Mouse (Mus musculus): ENCODE measurements around the gene Btg2. TPM values are rescaled to one million over a fixed set of nuclear protein-coding genes. Genes with fewer than 3 reads are reported as not detected.

The Btg2 gene
- polyA plus RNA-seq, 1 experiment from 2014 or later = 28.6 TPM

DNA sequence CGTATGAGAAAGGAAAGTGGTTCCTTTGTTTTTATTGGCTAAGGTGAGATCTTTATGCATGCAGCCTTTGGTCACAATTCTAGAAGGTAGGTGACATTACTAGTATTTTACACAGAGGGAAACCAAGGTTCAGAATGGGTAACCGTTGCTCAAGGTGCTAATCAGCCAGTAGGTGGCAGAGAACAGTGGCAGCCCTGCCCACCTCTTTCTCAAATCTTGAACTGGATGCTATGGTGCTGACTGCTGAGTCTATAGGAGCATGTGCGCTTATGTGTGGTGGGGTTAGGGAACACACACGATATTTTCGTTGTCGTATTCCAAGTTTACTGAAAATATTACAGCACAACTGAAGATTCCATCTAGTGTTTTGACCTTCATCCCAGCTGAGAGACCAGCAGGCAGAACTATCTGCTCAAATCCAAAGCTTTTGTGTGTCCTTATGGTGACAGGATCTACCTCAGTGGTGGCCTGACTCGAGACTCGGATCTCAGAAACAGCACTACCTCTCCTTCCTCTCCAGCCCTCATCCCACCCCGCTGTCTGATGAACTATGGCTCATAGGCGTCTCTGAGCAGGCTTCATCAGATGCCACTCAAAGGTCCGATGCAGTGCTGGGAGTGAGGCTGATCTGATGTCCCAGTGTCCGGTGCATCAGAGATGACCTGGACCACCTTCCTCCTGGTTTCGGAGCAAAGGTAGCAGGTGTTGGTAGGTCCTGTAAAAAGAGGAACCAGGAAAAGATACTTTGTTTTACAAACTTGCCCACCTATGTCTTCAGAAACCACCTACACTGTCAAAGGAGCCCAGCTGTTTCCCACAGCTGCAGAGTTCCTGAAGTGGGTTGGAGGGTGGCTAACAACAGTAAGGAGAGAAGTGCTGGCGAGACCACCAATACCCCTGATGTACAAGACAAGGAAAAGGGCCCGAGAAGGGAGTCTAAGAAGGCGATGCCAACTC, 18.9 kb downstream of the Btg2 start:
- peak overlapping the region; percentile 65; the same call in 1 of the 2 replicates for H3K9ac ChIP-seq (ENCODE audit: low read depth, low read length)
- no peaks in the 10 kb centered on the region for H3K36me3 ChIP-seq (ENCODE audit: control insufficient read depth, insufficient read depth, low read length)
- H3K4me2 ChIP-seq (replicated peaks; ENCODE audit: low read depth, low read length) = peak overlapping the region; percentile 77
- peaks cover 56% of the 10 kb centered on the region for H3K4me1 ChIP-seq (ENCODE audit: control insufficient read depth, insufficient read depth, low read length)
- H3K27me3 ChIP-seq (ENCODE audit: control insufficient read depth, insufficient read depth, low read length) = no peaks in the 10 kb centered on the region
- H3K4me3 ChIP-seq (ENCODE audit: low read length) = peak overlapping the region; percentile 31; the same call in 1 of the 2 replicates
- H3K9me3 ChIP-seq (ENCODE audit: control insufficient read depth, low read length) = no peaks in the 10 kb centered on the region
- no peak for ATAC-seq (ENCODE audit: low FRiP score, low TSS enrichment)
- 67% methylated on average over 16 of the region's 16 CpGs for WGBS
- peak overlapping the region; percentile 91 for H3K27ac ChIP-seq (ENCODE audit: low read depth, low read length)

DNA sequence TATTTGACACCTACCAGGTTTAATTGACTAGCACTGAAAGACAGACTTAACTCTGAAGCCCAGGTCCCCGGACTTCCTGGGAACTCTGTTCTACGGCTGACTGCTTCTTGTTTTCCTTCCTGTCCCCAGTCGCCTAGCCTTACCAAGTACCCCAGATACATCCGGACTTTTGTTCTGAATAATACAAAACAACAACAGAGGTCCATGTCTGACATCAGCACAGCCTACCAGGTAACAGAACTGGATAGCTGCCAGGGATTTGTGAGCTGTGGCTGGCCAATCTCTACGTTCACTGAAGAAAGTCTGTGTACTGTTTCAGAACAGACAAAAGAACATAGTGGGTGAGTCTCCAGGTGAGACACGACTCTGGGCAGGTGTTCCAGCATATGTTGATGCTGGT, 20.1 kb downstream of the Btg2 start:
- no peak overlapping the region for H3K27ac ChIP-seq (ENCODE audit: low read depth, low read length)
- H3K9me3 ChIP-seq (ENCODE audit: control insufficient read depth, low read length) = no peaks in the 10 kb centered on the region
- no peak for ATAC-seq (ENCODE audit: low FRiP score, low TSS enrichment)
- no peaks in the 10 kb centered on the region for H3K36me3 ChIP-seq (ENCODE audit: control insufficient read depth, insufficient read depth, low read length)
- no peaks in the 10 kb centered on the region for H3K27me3 ChIP-seq (ENCODE audit: control insufficient read depth, insufficient read depth, low read length)
- no peak overlapping the region for H3K9ac ChIP-seq (ENCODE audit: low read depth, low read length)
- no peak overlapping the region for H3K4me3 ChIP-seq (ENCODE audit: low read length)
- peaks cover 46% of the 10 kb centered on the region for H3K4me1 ChIP-seq (ENCODE audit: control insufficient read depth, insufficient read depth, low read length)
- no peak overlapping the region for H3K4me2 ChIP-seq (replicated peaks; ENCODE audit: low read depth, low read length)
- 32% methylated on average over 6 of the region's 6 CpGs for WGBS

DNA sequence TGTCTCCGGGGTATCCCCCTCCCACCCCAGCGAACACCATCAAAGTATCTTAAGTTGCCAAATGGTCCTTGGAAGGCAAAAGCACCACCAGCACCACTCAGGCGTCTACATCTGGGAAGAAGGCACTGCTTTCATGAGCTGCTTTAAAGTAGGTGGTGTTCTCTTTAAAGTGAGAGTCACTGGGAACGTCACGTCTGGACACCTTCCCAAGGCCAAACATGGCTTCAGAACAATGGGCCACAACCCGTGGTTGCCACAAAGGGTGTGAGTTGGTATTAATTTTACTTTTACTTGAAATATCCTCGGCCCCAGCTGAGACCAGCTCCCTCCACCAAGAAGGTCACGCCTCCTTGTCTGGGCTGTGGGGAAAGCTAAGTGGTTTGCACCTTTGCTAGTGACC, 21.2 kb downstream of the Btg2 start:
- peaks cover 35% of the 10 kb centered on the region for H3K4me1 ChIP-seq (ENCODE audit: control insufficient read depth, insufficient read depth, low read length)
- no peak overlapping the region for H3K27ac ChIP-seq (ENCODE audit: low read depth, low read length)
- H3K9me3 ChIP-seq (ENCODE audit: control insufficient read depth, low read length) = no peaks in the 10 kb centered on the region
- ATAC-seq (ENCODE audit: low FRiP score, low TSS enrichment) = no peak
- no peak overlapping the region for H3K4me3 ChIP-seq (ENCODE audit: low read length)
- 48% methylated on average over 8 of the region's 8 CpGs for WGBS
- H3K27me3 ChIP-seq (ENCODE audit: control insufficient read depth, insufficient read depth, low read length) = no peaks in the 10 kb centered on the region
- H3K4me2 ChIP-seq (replicated peaks; ENCODE audit: low read depth, low read length) = no peak overlapping the region
- H3K9ac ChIP-seq (ENCODE audit: low read depth, low read length) = no peak overlapping the region
- H3K36me3 ChIP-seq (ENCODE audit: control insufficient read depth, insufficient read depth, low read length) = no peaks in the 10 kb centered on the region

DNA sequence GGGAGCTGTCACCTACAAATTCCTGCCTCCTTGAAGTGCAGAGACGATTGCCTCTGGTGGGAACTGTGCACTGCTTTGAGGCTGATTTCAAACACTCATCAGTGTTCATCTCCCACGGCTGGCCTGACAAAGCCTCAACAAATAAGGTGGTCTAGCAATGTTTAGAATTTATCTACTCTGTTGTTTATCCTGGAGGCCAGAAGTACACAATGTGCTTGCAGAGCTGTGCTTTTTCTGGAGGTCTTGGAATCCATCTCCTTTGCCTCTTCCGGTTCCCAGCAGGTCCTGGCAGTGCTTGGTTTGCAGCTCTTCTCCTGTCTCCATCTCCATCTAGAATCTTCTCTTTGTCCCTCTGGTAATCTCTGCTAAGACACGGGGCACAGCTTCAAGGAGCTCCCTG, 22.6 kb downstream of the Btg2 start:
- Histone ChIP-seq H3K36me3 (ENCODE audit: control insufficient read depth, insufficient read depth, low read length) (no peaks in the 10 kb centered on the region), H3K4me2 (replicated peaks; ENCODE audit: low read depth, low read length) (no peak overlapping the region), H3K9ac (ENCODE audit: low read depth, low read length) (no peak overlapping the region), H3K27me3 (ENCODE audit: control insufficient read depth, insufficient read depth, low read length) (no peaks in the 10 kb centered on the region), H3K4me3 (ENCODE audit: low read length) (no peak overlapping the region), H3K4me1 (ENCODE audit: control insufficient read depth, insufficient read depth, low read length) (peaks cover 20% of the 10 kb centered on the region), H3K9me3 (ENCODE audit: control insufficient read depth, low read length) (no peaks in the 10 kb centered on the region), H3K27ac (ENCODE audit: low read depth, low read length) (no peak overlapping the region)
- no peak for ATAC-seq (ENCODE audit: low FRiP score, low TSS enrichment)
- WGBS = 60% methylated on average over 4 of the region's 4 CpGs

DNA sequence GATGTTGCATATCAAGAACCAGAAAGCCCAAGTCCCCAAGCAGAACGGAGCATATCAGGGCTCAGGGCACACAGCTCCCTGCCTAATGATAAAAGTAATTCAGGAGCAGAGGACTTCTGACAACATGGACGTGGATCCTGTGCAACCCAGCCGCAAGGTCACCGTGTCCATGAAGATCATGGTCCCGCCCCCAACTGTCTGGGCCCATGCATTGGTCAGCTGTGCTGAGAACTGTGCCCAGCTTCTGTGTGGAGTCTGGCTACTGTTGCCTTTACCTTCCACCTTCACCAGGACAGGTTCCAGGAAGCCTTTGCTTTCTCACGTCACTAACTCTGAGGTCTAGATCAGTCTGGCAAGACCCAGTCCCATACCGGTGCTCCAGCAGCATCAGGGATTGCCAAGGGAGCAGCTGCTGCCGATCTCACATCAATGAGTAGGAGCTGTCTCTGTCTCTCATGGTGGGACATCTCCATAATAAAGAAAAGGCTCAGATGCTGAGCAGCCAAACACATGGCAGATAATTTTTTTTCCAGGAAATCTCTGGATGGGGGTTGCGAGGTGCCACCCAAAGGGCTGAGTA, 23.2 kb downstream of the Btg2 start:
- Histone ChIP-seq H3K4me3 (ENCODE audit: low read length) (no peak overlapping the region), H3K9ac (ENCODE audit: low read depth, low read length) (no peak overlapping the region), H3K27me3 (ENCODE audit: control insufficient read depth, insufficient read depth, low read length) (no peaks in the 10 kb centered on the region), H3K27ac (ENCODE audit: low read depth, low read length) (no peak overlapping the region), H3K4me1 (ENCODE audit: control insufficient read depth, insufficient read depth, low read length) (peaks cover 17% of the 10 kb centered on the region), H3K4me2 (replicated peaks; ENCODE audit: low read depth, low read length) (no peak overlapping the region), H3K9me3 (ENCODE audit: control insufficient read depth, low read length) (no peaks in the 10 kb centered on the region), H3K36me3 (ENCODE audit: control insufficient read depth, insufficient read depth, low read length) (no peaks in the 10 kb centered on the region)
- ATAC-seq (ENCODE audit: low FRiP score, low TSS enrichment) = no peak
- 82% methylated on average over 9 of the region's 9 CpGs for WGBS

DNA sequence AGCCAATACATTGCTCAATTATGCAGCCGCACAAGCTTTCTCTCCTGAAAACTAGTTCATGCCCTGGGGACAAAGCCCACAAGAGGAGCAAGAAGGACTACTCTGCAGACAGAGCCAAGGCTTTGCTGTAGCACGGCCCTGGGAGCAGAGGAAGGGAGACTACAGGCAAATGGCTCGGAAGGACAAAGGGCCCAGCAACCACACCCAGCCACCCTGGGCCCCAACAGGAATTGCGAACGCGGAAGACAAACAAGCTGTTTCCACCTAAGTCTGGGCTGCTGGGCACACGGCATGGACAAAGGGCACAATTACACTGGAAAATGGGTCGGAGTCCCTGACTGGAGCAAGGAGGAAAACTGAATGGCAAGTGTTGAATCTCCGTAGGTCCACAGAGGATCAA, 23.9 kb downstream of the Btg2 start:
- Histone ChIP-seq H3K9me3 (ENCODE audit: control insufficient read depth, low read length) (no peaks in the 10 kb centered on the region), H3K36me3 (ENCODE audit: control insufficient read depth, insufficient read depth, low read length) (no peaks in the 10 kb centered on the region), H3K9ac (ENCODE audit: low read depth, low read length) (no peak overlapping the region), H3K27ac (ENCODE audit: low read depth, low read length) (peak overlapping the region; percentile 9; the same call in 1 of the 2 replicates), H3K27me3 (ENCODE audit: control insufficient read depth, insufficient read depth, low read length) (no peaks in the 10 kb centered on the region), H3K4me3 (ENCODE audit: low read length) (no peak overlapping the region), H3K4me2 (replicated peaks; ENCODE audit: low read depth, low read length) (no peak overlapping the region), H3K4me1 (ENCODE audit: control insufficient read depth, insufficient read depth, low read length) (peaks cover 11% of the 10 kb centered on the region)
- ATAC-seq (ENCODE audit: low FRiP score, low TSS enrichment) = no peak
- 39% methylated on average over 9 of the region's 9 CpGs for WGBS

DNA sequence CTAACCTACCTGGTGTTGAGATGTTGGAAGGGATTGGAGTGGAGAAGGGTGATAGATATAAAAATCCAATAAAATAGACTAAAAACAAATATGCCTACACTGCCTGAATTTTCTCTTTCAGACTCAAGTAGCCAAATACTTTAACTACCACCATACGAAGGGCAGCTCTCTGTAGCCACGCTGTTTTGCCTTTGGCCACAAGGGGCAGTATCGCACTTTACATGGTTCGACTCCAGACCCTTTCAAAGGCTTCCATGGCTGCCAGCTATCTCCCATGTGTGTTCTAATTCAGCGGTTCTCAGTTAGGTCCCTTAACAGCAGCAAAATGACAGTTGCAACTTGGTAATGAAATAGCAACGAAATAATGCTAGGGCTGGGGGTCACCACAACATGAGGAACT, 25.7 kb downstream of the Btg2 start:
- Histone ChIP-seq H3K36me3 (ENCODE audit: control insufficient read depth, insufficient read depth, low read length) (no peaks in the 10 kb centered on the region), H3K9ac (ENCODE audit: low read depth, low read length) (no peak overlapping the region), H3K9me3 (ENCODE audit: control insufficient read depth, low read length) (no peaks in the 10 kb centered on the region), H3K4me1 (ENCODE audit: control insufficient read depth, insufficient read depth, low read length) (peaks cover 5% of the 10 kb centered on the region; the same call in 1 of the 2 replicates), H3K27ac (ENCODE audit: low read depth, low read length) (no peak overlapping the region), H3K27me3 (ENCODE audit: control insufficient read depth, insufficient read depth, low read length) (no peaks in the 10 kb centered on the region), H3K4me2 (replicated peaks; ENCODE audit: low read depth, low read length) (no peak overlapping the region), H3K4me3 (ENCODE audit: low read length) (no peak overlapping the region)
- WGBS = 7% methylated on average over 6 of the region's 6 CpGs
- ATAC-seq (ENCODE audit: low FRiP score, low TSS enrichment) = peak; percentile 58; the same call in 1 of the 2 replicates

DNA sequence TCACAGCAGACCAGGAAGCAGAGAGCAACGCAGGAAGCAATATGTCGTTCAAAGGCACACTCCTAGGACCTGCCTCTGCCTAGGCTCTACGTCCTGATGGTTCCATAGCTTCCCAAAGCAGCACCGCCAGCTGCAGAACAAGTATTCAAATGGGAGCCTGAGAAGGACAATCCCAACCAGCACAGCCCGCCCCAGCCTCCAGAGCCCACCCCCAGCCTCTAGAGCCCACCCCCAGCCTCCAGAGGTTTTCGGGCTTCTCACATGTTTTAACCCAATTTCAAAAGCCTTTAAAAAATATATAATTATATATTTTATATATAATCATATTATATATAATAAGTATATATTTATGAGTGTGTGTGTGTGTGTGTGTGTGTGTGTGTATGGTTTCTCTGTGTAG, 29.4 kb downstream of the Btg2 start:
- H3K27me3 ChIP-seq (ENCODE audit: control insufficient read depth, insufficient read depth, low read length) = no peaks in the 10 kb centered on the region
- H3K4me1 ChIP-seq (ENCODE audit: control insufficient read depth, insufficient read depth, low read length) = peaks cover 4% of the 10 kb centered on the region; the same call in 1 of the 2 replicates
- no peak overlapping the region for H3K4me2 ChIP-seq (replicated peaks; ENCODE audit: low read depth, low read length)
- H3K4me3 ChIP-seq (ENCODE audit: low read length) = no peak overlapping the region
- no peak overlapping the region for H3K27ac ChIP-seq (ENCODE audit: low read depth, low read length)
- H3K9me3 ChIP-seq (ENCODE audit: control insufficient read depth, low read length) = no peaks in the 10 kb centered on the region
- H3K9ac ChIP-seq (ENCODE audit: low read depth, low read length) = no peak overlapping the region
- ATAC-seq (ENCODE audit: low FRiP score, low TSS enrichment) = no peak
- WGBS = 61% methylated on average over 6 of the region's 6 CpGs
- H3K36me3 ChIP-seq (ENCODE audit: control insufficient read depth, insufficient read depth, low read length) = no peaks in the 10 kb centered on the region

DNA sequence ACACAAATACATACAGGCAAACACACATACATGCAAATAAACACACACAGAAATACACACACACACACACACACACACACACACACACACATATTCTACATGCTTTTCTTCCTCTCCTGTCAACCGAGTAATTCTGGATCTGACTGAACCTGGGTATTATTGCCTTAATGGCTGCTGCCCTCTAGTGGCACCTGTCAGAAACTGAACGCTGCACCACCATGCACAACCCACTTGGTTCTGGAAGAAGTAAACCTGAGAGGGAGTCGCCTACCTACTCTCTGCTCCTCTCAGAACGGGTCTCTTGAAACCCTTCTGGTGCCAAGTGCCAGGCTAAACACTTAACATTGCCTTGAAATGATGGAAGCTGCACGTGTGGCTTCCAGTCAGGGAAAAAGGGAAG, 30.2 kb downstream of the Btg2 start:
- Histone ChIP-seq H3K4me1 (ENCODE audit: control insufficient read depth, insufficient read depth, low read length) (peaks cover 4% of the 10 kb centered on the region; the same call in 1 of the 2 replicates), H3K9ac (ENCODE audit: low read depth, low read length) (no peak overlapping the region), H3K9me3 (ENCODE audit: control insufficient read depth, low read length) (no peaks in the 10 kb centered on the region), H3K4me3 (ENCODE audit: low read length) (no peak overlapping the region), H3K36me3 (ENCODE audit: control insufficient read depth, insufficient read depth, low read length) (no peaks in the 10 kb centered on the region), H3K27ac (ENCODE audit: low read depth, low read length) (no peak overlapping the region), H3K4me2 (replicated peaks; ENCODE audit: low read depth, low read length) (no peak overlapping the region), H3K27me3 (ENCODE audit: control insufficient read depth, insufficient read depth, low read length) (no peaks in the 10 kb centered on the region)
- peak; percentile 60 for ATAC-seq (ENCODE audit: low FRiP score, low TSS enrichment)
- WGBS = 4% methylated on average over 5 of the region's 5 CpGs

Measured in kidney, embryonic 14.5 days (tissue).